In the genomic region with DNA sequence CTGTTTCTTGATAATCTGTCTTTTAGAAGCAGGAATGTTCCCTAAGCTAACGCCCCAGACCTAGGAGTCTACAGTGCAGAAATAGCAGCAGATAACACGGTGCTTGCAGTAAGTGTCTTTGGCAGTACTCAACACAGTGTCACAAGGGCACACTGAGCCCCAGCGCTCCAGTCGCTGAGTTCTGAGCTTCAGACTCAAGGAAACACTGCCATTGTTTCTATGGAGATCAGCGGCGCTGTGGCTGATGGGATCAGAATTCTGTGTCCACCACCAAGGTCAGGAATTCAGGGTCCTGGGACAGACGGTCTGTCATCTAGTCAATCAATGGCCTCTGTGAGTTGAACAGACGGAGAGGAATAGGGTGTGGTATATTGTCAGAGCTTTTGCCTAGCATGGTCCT, we compare ENCODE assay signal across 18 mouse cellular contexts. TPM values are rescaled to one million over a fixed set of nuclear protein-coding genes. Genes with fewer than 3 reads are reported as not detected.
A peak's percentile ranks its signal among the peaks of the same experiment; 100 is the strongest.
DNase-seq lines count a peak whose midpoint lies in the region; ATAC-seq lines count a peak whose summit lies in the region.
"Had no signal": no experiment of that assay in that cellular context is flagged by ENCODE, and none has a peak within 500 bp of the region (broad histone marks: within the 10 kb centered on the region; RNA-seq: fewer than 3 reads in every experiment).

No protein-coding gene starts in this region.

- intact Hi-C loops in heart, postnatal 25 days (cut with DNase I) = no loop called here

- no peak for ATAC-seq in forebrain, embryonic 16.5 days
- peak; percentile 85 for ATAC-seq in heart, embryonic 11.5 days (replicated peaks; ENCODE audit: insufficient number of reproducible peaks, low FRiP score, low TSS enrichment)
- ATAC-seq: intestine, embryonic 15.5 days had no signal

- H3K27ac ChIP-seq in forebrain, embryonic 10.5 days = no peak overlapping the region
- H3K27ac ChIP-seq in forebrain, embryonic 16.5 days (ENCODE audit: low read length) = no peak overlapping the region
- peak overlapping the region; percentile 85 for H3K27ac ChIP-seq in heart, embryonic 11.5 days (ENCODE audit: low read depth, low read length)
- H3K27ac ChIP-seq: embryonic facial prominence, embryonic 12.5 days; hindbrain, embryonic 12.5 days; intestine, embryonic 15.5 days; macrophage; midbrain, embryonic 12.5 days had no signal

- no peaks in the 10 kb centered on the region for H3K9me3 ChIP-seq in forebrain, embryonic 10.5 days
- H3K9me3 ChIP-seq in forebrain, embryonic 16.5 days (ENCODE audit: control insufficient read depth, low read length) = no peaks in the 10 kb centered on the region
- H3K9me3 ChIP-seq in heart, embryonic 11.5 days (replicated peaks; ENCODE audit: control insufficient read depth, low read length) = no peaks in the 10 kb centered on the region
- H3K9me3 ChIP-seq: embryonic facial prominence, embryonic 12.5 days; hindbrain, embryonic 12.5 days; intestine, embryonic 15.5 days; midbrain, embryonic 12.5 days had no signal

- no peaks in the 10 kb centered on the region for H3K36me3 ChIP-seq in forebrain, embryonic 10.5 days (replicated peaks)
- no peaks in the 10 kb centered on the region for H3K36me3 ChIP-seq in forebrain, embryonic 16.5 days (ENCODE audit: control insufficient read depth, insufficient read depth)
- no peaks in the 10 kb centered on the region for H3K36me3 ChIP-seq in heart, embryonic 11.5 days (ENCODE audit: control insufficient read depth, insufficient read depth, low read length)
- H3K36me3 ChIP-seq: embryonic facial prominence, embryonic 12.5 days; hindbrain, embryonic 12.5 days; intestine, embryonic 15.5 days; midbrain, embryonic 12.5 days had no signal

- H3K9ac ChIP-seq in forebrain, embryonic 16.5 days (replicated peaks; ENCODE audit: low read depth, low read length) = no peak overlapping the region
- H3K9ac ChIP-seq in heart, embryonic 11.5 days (ENCODE audit: low read depth, low read length) = no peak overlapping the region
- H3K9ac ChIP-seq: embryonic facial prominence, embryonic 12.5 days; hindbrain, embryonic 12.5 days; intestine, embryonic 15.5 days; midbrain, embryonic 12.5 days had no signal

- no peaks in the 10 kb centered on the region for H3K27me3 ChIP-seq in forebrain, embryonic 10.5 days (ENCODE audit: poor library complexity, severe bottlenecking)
- H3K27me3 ChIP-seq in forebrain, embryonic 16.5 days (replicated peaks; ENCODE audit: control insufficient read depth, insufficient read depth, low read length) = no peaks in the 10 kb centered on the region
- H3K27me3 ChIP-seq in heart, embryonic 11.5 days (ENCODE audit: control insufficient read depth, insufficient read depth, low read length) = no peaks in the 10 kb centered on the region
- H3K27me3 ChIP-seq: embryonic facial prominence, embryonic 12.5 days; hindbrain, embryonic 12.5 days; intestine, embryonic 15.5 days; midbrain, embryonic 12.5 days had no signal

- no peaks in the 10 kb centered on the region for H3K4me1 ChIP-seq in forebrain, embryonic 10.5 days
- no peaks in the 10 kb centered on the region for H3K4me1 ChIP-seq in forebrain, embryonic 16.5 days (replicated peaks; ENCODE audit: control insufficient read depth, insufficient read depth, low read length)
- peaks cover 14% of the 10 kb centered on the region for H3K4me1 ChIP-seq in heart, embryonic 11.5 days (ENCODE audit: control insufficient read depth, insufficient read depth, low read length)
- H3K4me1 ChIP-seq: embryonic facial prominence, embryonic 12.5 days; hindbrain, embryonic 12.5 days; intestine, embryonic 15.5 days; midbrain, embryonic 12.5 days had no signal

- no peak overlapping the region for H3K4me2 ChIP-seq in forebrain, embryonic 16.5 days (ENCODE audit: low read length)
- H3K4me2 ChIP-seq in heart, embryonic 11.5 days = peak overlapping the region; percentile 43
- H3K4me2 ChIP-seq: embryonic facial prominence, embryonic 12.5 days; hindbrain, embryonic 12.5 days; intestine, embryonic 15.5 days; midbrain, embryonic 12.5 days had no signal

- DNase-seq in forebrain, embryonic 10.5 days (ENCODE audit: extremely low spot score, low spot score) = peak; percentile 7
- DNase-seq in ZHBTc4 (ENCODE audit: low read depth, low spot score) = peak; percentile 64
- DNase-seq in heart, postnatal 25 days (ENCODE audit: low spot score) = peak; percentile 12
- DNase-seq in natural killer cell, adult 2 months (ENCODE audit: low spot score in 2 of 2) = no peak
- DNase-seq in kidney, adult 9 months = no peak
- no peak for DNase-seq in spleen, postnatal 10 days (ENCODE audit: low spot score in 2 of 2)
- DNase-seq: cerebellum, adult 11 months; kidney, postnatal 14 days; liver; lung, adult 18-20 months; right cerebral cortex, adult 18-20 months had no signal

- WGBS in forebrain, embryonic 10.5 days = 83% methylated on average over 8 of the region's 8 CpGs
- 77% methylated on average over 8 of the region's 8 CpGs for WGBS in forebrain, embryonic 16.5 days
- 36% methylated on average over 8 of the region's 8 CpGs for WGBS in heart, embryonic 11.5 days (ENCODE audit: insufficient replicate concordance)

- no peak overlapping the region for H3K4me3 ChIP-seq in forebrain, embryonic 10.5 days
- H3K4me3 ChIP-seq in forebrain, embryonic 16.5 days (replicated peaks; ENCODE audit: low read length) = no peak overlapping the region
- H3K4me3 ChIP-seq in heart, embryonic 11.5 days (ENCODE audit: low read depth, low read length) = peak overlapping the region; percentile 8; the same call in 1 of the 2 replicates
- H3K4me3 ChIP-seq: embryonic facial prominence, embryonic 12.5 days; hindbrain, embryonic 12.5 days; intestine, embryonic 15.5 days; midbrain, embryonic 12.5 days had no signal

RNA-seq across cellular contexts. Expression of a gene that starts 30.4 kb away (rescaled TPM):
- 56.6 and 60.3 TPM in 2 replicates for polyA plus RNA-seq in forebrain, embryonic 10.5 days (2016; fragmentation: Nextera tagmentation; extraction: Ambion mirVana)
- 43.6 and 47.8 TPM in 2 replicates for polyA plus RNA-seq in forebrain, embryonic 16.5 days (2015; fragmentation: Nextera tagmentation; extraction: Ambion mirVana)
- polyA plus RNA-seq in heart, embryonic 11.5 days (2014; fragmentation: Nextera tagmentation; extraction: Ambion mirVana) = 83.4 and 89.2 TPM in 2 replicates
- total RNA-seq in heart, postnatal 25 days (2021) = 100 to 1,000 TPM; 164 to 192 TPM

Comparison
In these comparisons a context has a peak if more than half of its experiments do, and no peak if none do; other contexts are left out.
1. DNase-seq: peak in forebrain, embryonic 10.5 days (single experiment), ZHBTc4 (single experiment) and heart, postnatal 25 days (single experiment); none in natural killer cell, adult 2 months (0 of 2), kidney, adult 9 months (single experiment) and spleen, postnatal 10 days (0 of 2).